Mouse (Mus musculus): ENCODE measurements around the gene Selenos.
"Not testable (repeated sequence)": the region's sequence is repeated elsewhere in the genome, so short reads cannot be mapped to it uniquely, and the experiment has no call there.

Selenos gene

GRCm38 (mm10) chr7:66079364-66080230, at the start of gene Selenos:
TSS of gene Selenos (plus strand) at chr7:66079649.
- DNase-seq (ENCODE audit: low spot score in 2 of 2): peak; percentile 96 to 97

- DNase-seq (ENCODE audit: low spot score in 2 of 2): no peak
Observed at GRCm38 (mm10) chr7:66036809-66037208, 42.6 kb upstream of the Selenos start.

- no peak for DNase-seq (ENCODE audit: low spot score in 2 of 2)
Observed at GRCm38 (mm10) chr7:66038261-66038660, 41.2 kb upstream of the Selenos start.

GRCm38 (mm10) chr7:66038730-66039129, 40.7 kb upstream of the Selenos start:
- DNase-seq (ENCODE audit: low spot score in 2 of 2): no peak

- DNase-seq (ENCODE audit: low spot score in 2 of 2): no peak
Observed at GRCm38 (mm10) chr7:66040026-66040814, 39.2 kb upstream of the Selenos start.

- no peak for DNase-seq (ENCODE audit: low spot score in 2 of 2)
Observed at GRCm38 (mm10) chr7:66043552-66044459, 35.6 kb upstream of the Selenos start, which contains the start of gene Gm45213. TSS of gene Gm45213 (plus strand) at chr7:66043602.

GRCm38 (mm10) chr7:66044617-66045016, 34.8 kb upstream of the Selenos start:
- no peak for DNase-seq (ENCODE audit: low spot score in 2 of 2)

- DNase-seq (ENCODE audit: low spot score in 2 of 2): no peak
Observed at GRCm38 (mm10) chr7:66046921-66047918, 32.2 kb upstream of the Selenos start.

GRCm38 (mm10) chr7:66047975-66048374, 31.5 kb upstream of the Selenos start:
- DNase-seq (ENCODE audit: low spot score in 2 of 2): no peak

GRCm38 (mm10) chr7:66048446-66049230, 30.8 kb upstream of the Selenos start:
- no peak for DNase-seq (ENCODE audit: low spot score in 2 of 2)

- DNase-seq (ENCODE audit: low spot score in 2 of 2): no peak
Observed at GRCm38 (mm10) chr7:66053946-66054483, 25.4 kb upstream of the Selenos start.

GRCm38 (mm10) chr7:66055356-66055755, 24.1 kb upstream of the Selenos start:
- DNase-seq (ENCODE audit: low spot score in 2 of 2): not testable (repeated sequence)

- DNase-seq (ENCODE audit: low spot score in 2 of 2): no peak
Observed at GRCm38 (mm10) chr7:66058703-66059102, 20.7 kb upstream of the Selenos start, which contains the start of gene Snrpa1. TSS of gene Snrpa1 (plus strand) at chr7:66059003.

GRCm38 (mm10) chr7:66060066-66060956, 19.1 kb upstream of the Selenos start:
- DNase-seq (ENCODE audit: low spot score in 2 of 2): peak; percentile 81 to 84

- DNase-seq (ENCODE audit: low spot score in 2 of 2): no peak
Observed at GRCm38 (mm10) chr7:66061057-66061456, 18.4 kb upstream of the Selenos start.

GRCm38 (mm10) chr7:66076411-66076810, 3.0 kb upstream of the Selenos start:
- no peak for DNase-seq (ENCODE audit: low spot score in 2 of 2)

GRCm38 (mm10) chr7:66080231-66080613, 773 bp downstream of the Selenos start:
- no peak for DNase-seq (ENCODE audit: low spot score in 2 of 2)

- no peak for DNase-seq (ENCODE audit: low spot score in 2 of 2)
Observed at GRCm38 (mm10) chr7:66083757-66084156, 4.3 kb downstream of the Selenos start.
